Mouse (Mus musculus) T-helper 17 cell (primary cell): ENCODE results near the gene Gm28048.

Experiments used
- in situ Hi-C, 2 experiments: fragments of 300-600 bp; cut with MboI, MseI; formaldehyde crosslinking; loops; 1 replicate in 1 of 2; 2 replicates in 1 of 2; pipeline ENCODE4 v1.15.1; 2025; ENCODE audit warnings: high pct_unique_total_duplicates in 2 of 2

Gene Gm28048

GRCm38 (mm10) chr11:22956346-22956745 lies 25.5 kb downstream of the Gm28048 start:
- in situ Hi-C loops = loop anchor here (5.0 kb wide), 3 partner anchors 94 to 324 kb away; partner anchors contain the start of gene B3gnt2 (in 1 of the 2)

DNA sequence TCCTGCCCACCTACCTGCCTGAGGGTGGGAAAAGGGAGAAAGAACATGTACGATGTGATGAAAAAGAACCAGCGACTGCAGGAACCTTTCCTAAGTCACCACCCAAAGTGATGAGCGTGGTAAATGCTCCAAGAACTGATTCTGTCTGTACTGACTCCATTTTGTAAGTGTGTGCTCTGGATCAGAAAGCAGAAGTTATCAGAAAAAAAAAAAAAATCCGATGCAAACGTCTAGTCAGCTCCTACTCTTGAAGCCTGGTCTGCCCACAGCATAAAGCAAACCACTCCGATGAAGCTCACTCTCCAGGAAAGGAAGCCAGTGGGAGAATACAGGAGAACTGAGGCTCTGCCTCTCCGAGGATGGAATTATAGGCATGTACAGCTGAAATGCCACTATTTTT lies 29.2 kb downstream of the Gm28048 start:
- in situ Hi-C loops = loop anchor here in 1 of 2 experiments (5.0 kb wide), 2 partner anchors 90 to 170 kb away; partner anchors contain the start of gene B3gnt2

GRCm38 (mm10) chr11:22950131-22950530 lies 31.8 kb downstream of the Gm28048 start:
- in situ Hi-C loops = loop anchor here in 1 of 2 experiments (5.0 kb wide), 2 partner anchors 88 to 168 kb away; partner anchors contain the start of gene B3gnt2

- in situ Hi-C loops = loop anchor here in 1 of 2 experiments (25.0 kb wide), 1 partner anchor 937 kb away; the partner anchor contains the start of gene Otx1
These were observed 32.8 kb downstream of the Gm28048 start for GRCm38 (mm10) chr11:22949101-22949500.

DNA sequence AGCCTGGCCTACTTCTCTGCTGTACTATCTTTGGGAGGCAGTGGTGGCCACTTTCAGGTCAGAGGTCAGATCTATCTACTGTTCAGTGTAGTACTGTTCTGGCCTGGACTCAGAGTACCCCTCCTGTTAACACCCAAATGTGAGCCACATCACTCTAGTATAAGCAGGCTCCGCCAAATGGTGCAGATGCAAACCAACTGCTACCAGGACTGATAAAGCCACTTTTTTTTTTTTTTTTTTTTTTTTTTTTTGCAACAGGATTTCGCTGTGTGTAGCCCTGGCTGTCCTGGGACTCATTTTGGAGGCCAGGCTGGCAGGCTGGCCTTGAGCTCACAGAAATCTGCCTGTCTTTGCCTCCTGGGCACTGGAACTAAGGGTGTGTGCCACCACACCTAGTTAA lies 42.9 kb downstream of the Gm28048 start:
- in situ Hi-C loops = loop anchor here (10.0 to 25.0 kb wide), 3 partner anchors 64 to 1534 kb away; partner anchors contain the start of gene Otx1 (in 1 of the 2)

GRCm38 (mm10) chr11:22937716-22938316 lies 44.1 kb downstream of the Gm28048 start:
- in situ Hi-C loops = loop anchor here (10.0 to 25.0 kb wide), 3 partner anchors 63 to 1533 kb away; partner anchors contain the start of gene Otx1 (in 1 of the 2)

- in situ Hi-C loops = loop anchor here (10.0 to 25.0 kb wide), 3 partner anchors 62 to 1532 kb away; partner anchors contain the start of gene Otx1 (in 1 of the 2)
These were observed 45.3 kb downstream of the Gm28048 start for GRCm38 (mm10) chr11:22936446-22937125.

DNA sequence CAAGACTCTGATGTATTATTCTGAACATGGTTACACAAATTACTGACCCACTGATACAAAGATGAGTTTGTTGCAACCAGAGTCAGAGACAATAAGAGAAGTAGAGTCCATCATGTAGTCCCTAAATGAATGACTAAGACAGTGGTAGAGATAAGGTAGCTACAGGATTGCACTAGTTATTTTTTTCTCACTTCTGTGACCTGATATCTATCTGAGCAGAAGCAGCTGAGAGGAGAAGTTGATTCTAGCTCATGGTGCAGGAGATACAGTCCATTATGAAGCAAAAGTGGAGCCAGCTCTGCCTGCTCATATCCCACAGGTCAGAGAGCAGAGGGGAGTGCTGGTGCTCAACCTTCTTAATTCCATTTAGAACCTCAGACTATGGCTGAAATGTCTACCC lies 49.7 kb downstream of the Gm28048 start:
- in situ Hi-C loops = loop anchor here (10.0 to 25.0 kb wide), 3 partner anchors 57 to 1527 kb away; partner anchors contain the start of gene Otx1 (in 1 of the 2)

GRCm38 (mm10) chr11:22931320-22931905 lies 50.5 kb downstream of the Gm28048 start:
- in situ Hi-C loops = loop anchor here (10.0 to 25.0 kb wide), 3 partner anchors 57 to 1527 kb away; partner anchors contain the start of gene Otx1 (in 1 of the 2)

- in situ Hi-C loops = loop anchor here (10.0 to 25.0 kb wide), 3 partner anchors 55 to 1525 kb away; partner anchors contain the start of gene Otx1 (in 1 of the 2)
These were observed 51.8 kb downstream of the Gm28048 start for GRCm38 (mm10) chr11:22930129-22930528.

GRCm38 (mm10) chr11:22928586-22929169 lies 53.2 kb downstream of the Gm28048 start:
- in situ Hi-C loops = loop anchor here (5.0 to 25.0 kb wide), 3 partner anchors 46 to 916 kb away; partner anchors contain the start of gene Otx1 (in 1 of the 2)

DNA sequence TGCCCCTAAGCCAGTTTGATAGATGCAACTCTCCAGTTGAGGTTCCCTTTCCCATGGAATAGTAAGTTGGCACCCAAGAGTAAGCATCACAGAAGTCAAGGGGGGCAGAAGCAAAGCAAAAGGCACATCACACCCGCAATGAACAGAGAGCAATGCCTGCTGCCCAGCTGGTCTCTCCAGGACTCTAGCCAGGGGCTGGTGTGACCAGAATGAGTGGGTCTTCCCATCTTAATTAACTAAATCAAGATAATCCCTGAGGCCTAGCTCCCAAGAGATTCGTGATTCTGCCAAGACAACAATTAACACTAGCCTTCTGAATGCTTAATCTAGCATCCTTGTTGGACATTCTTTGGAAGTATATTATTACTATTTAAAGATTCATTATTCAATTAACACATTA lies 58.3 kb downstream of the Gm28048 start:
- in situ Hi-C loops = no loop called here

GRCm38 (mm10) chr11:22922546-22922945 lies 59.3 kb downstream of the Gm28048 start:
- in situ Hi-C loops = no loop called here

GRCm38 (mm10) chr11:22919336-22919735 lies 62.6 kb downstream of the Gm28048 start:
- in situ Hi-C loops = no loop called here

GRCm38 (mm10) chr11:22917786-22918185 lies 64.1 kb downstream of the Gm28048 start:
- in situ Hi-C loops = no loop called here

DNA sequence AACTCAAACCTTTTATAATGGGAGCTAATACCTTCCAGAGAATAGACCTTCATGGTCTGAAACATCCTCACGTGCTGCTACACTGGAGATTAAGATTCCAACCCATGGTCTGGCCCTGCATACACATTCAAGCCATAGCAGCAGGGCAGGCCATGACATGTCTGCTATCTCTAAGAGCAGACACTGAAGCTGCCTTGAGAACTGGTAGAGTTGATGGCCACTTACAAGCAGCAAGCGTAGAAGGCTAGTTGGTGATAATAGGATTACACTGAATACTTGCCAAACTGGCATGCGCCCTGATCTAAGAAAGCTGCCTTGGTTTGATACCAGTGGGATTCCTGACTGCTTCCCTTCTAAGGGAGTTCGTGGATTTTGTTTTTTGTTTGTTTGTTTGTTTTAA lies 68.1 kb downstream of the Gm28048 start:
- in situ Hi-C loops = no loop called here

- in situ Hi-C loops = no loop called here
These were observed 70.1 kb downstream of the Gm28048 start for GRCm38 (mm10) chr11:22911831-22912230.

DNA sequence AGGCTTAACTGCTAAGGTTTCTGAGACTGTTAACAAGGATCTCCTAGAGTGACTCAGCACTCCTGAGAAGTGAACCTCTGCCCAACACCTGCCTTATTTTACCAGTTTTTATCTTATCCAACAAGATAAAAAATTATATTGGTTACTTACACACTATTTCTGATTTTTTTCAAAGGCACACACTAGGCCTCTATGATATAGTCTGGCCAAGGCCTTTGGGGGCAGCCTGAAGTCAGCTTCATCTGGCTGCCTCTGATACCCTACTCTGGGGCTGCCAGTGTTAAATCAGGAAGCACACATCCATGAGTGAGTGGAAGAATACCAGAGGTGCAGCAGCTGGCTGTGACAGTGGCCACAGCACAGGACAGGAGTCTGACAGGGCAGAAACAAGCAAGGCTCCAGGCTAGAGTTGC lies 75.4 kb downstream of the Gm28048 start:
- in situ Hi-C loops = no loop called here

GRCm38 (mm10) chr11:22902923-22903322 lies 79.0 kb downstream of the Gm28048 start:
- in situ Hi-C loops = no loop called here

- in situ Hi-C loops = no loop called here
These were observed 81.8 kb downstream of the Gm28048 start for GRCm38 (mm10) chr11:22900041-22900440.

GRCm38 (mm10) chr11:22897642-22898041 lies 84.2 kb downstream of the Gm28048 start:
- in situ Hi-C loops = no loop called here
